Mouse (Mus musculus) frontal cortex, postnatal 14 days (tissue): ENCODE data around the gene Atg101.

Source experiments
- DNase-seq, 2 experiments: peaks; one replicate each; pipeline ENCODE4 v3.0.0; 2022; ENCODE audit warnings: low spot score in 2 of 2

Atg101 gene

GRCm38 (mm10) chr15:101255842-101256462, 28.1 kb upstream of the Atg101 start:
- DNase-seq = no peak

- DNase-seq = no peak
These were observed 27.4 kb upstream of the Atg101 start for GRCm38 (mm10) chr15:101256463-101257206.

- DNase-seq = no peak
These were observed 25.7 kb upstream of the Atg101 start for GRCm38 (mm10) chr15:101258420-101258819.

DNA sequence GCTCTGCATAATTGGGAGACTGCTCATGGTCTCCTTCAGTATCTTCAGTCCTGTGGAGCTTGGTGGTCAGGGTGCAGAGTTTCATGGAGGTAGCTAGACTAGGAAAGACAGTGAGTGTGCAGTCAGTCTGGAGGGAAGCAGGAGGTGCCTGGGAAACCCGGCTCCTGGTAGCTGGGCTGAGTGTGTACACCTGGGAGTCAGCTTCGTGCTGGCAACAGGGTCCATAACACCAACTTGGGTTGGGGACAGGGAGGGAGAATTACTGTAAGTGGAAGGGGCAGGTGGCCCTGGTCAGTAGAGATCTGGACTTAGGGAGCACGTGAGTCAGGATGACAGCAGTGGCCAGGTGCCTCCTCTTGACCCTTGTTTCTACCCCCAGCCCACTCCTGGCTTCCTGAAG, 24.1 kb upstream of the Atg101 start:
- DNase-seq = no peak

GRCm38 (mm10) chr15:101260387-101260786, 23.7 kb upstream of the Atg101 start:
- no peak for DNase-seq

DNA sequence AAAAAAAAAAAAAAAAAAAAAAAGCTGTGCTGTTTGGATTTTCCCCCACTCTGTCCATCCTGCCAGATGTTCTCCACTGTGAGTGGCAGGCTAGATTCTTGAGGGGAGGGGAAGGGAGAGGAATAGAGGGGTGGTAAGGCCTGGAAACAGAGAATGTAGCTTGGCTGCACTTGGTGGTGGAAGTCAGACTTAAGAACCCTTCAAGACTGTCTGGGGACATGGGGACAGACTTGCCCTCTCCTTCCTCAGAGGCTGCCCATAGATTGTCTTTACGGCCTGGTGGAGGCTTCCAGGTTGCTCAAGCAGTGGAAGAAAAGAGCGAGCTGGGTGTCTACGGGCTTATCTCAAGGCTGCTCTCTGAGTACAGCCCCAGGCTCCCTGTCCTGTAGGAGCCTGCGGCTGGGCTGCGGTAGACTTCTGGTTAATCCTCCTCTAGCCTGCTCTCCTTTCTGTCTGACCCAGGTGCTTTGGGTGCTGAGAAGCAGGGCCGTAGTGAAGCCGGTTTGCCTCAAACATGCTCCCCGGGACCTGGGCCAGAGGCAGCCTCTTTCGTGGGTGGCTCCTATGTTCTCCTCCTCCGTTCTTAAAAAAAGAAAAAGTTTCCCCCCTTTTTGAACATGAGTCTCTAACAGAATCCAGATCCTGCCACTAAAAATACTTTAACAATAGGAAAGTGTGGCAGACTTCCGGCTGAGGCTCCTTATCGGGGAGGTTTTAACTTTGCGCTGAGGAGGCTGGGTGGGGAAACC, 23.0 kb upstream of the Atg101 start:
- no peak for DNase-seq

- DNase-seq = no peak
These were observed 21.6 kb upstream of the Atg101 start for GRCm38 (mm10) chr15:101262502-101262901.

DNA sequence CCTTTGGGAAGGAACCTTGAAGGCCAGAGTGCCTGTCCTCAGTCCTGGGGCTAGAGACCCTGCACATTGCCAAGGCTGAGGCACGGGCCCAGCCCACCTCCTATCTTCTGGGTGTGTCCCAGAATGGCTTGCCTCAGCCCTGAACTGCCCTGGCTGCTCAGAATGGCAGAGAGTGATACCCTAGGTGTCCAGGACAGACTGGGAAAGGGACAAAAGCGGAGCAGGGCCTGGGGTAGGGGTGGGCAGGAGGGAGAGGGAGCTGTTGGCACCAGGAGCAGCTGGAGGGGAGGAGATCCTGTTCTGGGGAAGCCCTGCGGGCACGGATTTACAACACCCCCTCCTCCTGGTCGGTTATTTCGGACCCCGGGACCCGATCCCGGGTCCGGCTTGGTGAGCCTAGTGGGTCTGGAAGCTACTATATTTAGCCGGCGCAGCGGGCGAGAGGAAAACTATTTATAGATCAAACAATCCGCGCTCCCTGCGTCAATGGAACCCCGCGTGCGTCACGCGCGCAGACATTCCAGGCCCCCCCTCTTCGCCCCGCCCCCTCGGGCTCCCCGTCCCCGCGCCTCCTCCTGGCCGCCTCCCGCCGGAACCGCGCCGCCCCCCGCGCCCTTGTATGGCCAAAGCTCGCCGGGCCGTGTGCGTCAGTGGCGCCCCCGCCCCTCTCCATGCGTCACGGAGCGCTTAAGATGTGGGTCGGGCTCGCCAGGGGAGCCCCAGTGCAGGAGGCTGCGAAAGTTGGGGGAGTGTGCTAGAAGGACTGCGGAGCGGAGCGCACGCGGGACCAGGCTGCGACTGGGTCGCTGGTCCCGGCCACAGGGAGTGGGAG, 17.7 kb upstream of the Atg101 start:
- DNase-seq = peak; percentile 84 to 88

DNA sequence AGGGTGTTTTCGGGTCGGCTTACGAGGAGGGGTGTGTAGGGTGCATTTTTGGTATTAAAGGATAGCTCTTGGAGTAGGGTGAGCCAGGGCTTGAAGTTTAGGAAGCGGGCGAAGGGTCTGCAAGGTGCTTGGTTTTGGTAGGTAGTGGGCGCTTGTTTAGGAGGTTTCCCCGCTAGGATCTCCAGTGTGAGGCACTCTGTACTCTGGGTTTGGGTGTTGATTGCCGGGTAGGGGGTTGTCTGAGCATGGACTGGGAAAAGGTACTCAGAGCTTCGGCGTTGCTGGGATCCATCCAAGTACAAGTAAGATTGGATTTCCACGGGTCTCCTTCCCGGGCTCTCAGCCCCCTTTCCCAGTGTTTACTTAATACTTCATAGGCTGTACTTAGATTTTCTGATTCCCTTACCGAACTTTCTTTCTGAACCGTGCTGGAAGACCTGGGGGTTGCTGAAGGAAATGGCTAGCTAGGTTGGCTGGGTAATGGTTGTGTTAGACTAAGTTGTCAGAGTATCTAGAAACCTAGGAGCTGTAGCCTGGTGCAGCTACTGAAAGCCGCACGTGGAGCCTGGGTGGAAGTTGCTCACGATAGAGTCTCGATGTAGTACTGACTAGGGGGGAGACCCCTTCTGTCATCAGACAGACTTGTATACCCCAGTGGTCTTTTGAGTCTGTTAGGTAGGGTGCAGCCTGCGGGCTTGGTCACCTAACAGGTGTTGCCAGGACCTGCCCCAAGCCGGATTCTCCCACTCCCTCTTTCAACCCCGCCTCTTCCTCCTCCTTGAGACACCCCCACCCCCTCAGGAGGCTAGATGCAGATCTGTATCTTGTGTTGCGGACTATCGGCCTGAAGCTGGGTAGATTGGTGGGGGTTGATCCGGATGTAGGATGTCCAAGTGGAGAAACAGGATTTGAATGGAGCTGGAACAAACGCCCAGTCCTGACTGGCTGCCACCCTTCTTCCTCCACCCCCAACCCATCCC, 16.7 kb upstream of the Atg101 start:
- DNase-seq = no peak

DNA sequence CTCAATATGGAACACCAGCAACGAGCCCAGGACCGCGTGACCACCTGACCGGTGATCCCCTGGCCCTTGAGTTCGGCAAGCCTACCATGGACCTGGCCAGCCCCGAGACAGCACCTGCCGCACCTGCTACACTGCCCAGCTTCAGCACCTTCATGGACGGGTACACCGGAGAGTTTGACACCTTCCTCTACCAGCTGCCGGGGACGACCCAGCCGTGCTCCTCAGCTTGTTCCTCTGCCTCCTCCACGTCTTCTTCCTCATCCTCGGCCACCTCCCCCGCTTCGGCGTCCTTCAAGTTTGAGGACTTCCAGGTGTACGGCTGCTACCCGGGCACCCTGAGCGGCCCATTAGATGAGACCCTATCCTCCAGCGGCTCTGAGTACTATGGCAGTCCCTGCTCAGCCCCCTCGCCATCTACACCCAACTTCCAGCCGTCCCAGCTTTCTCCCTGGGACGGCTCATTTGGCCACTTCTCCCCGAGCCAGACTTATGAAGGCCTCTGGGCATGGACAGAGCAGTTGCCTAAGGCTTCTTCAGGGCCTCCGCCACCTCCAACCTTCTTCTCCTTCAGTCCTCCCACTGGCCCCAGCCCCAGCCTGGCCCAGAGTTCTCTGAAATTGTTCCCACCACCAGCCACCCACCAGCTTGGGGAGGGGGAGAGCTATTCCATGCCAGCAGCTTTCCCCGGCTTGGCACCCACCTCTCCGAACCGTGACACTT, 13.8 kb upstream of the Atg101 start:
- DNase-seq = no peak

- no peak for DNase-seq
These were observed 13.0 kb upstream of the Atg101 start for GRCm38 (mm10) chr15:101271107-101271506.

DNA sequence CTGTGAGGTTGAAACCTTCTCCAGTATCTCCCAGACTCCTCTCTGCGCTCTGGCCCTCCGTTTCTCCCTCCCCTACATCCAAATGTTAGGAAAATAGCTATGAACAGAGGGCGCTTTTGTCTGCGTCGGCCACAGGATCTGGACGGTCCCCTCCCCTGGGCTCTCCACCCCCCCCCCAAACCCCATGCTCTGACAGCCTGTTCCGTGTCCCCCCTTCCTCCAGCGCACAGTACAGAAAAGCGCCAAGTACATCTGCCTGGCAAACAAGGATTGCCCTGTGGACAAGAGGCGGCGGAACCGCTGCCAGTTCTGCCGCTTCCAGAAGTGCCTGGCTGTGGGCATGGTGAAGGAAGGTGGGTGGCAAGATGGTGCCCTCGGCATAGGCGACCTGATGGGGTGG, 12.6 kb upstream of the Atg101 start:
- no peak for DNase-seq

DNA sequence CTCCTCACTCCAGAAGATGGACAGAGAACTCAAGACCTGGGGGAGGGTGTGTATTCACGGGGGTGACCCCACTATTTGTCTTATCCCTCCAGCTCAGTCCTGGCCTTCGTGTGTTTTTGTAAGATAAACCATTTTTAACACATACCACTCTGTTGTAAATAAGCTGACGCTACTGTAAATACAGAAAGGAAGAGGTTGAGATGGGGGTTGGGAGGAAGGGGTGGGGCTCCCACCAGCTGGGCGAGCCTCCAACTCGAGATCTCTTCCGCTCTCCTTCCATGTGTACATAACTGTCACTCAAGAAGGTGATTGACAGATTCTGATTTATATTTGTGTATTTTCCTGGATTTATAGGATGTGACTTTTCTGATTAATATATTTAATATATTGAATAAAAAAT, 9.7 kb upstream of the Atg101 start:
- DNase-seq = no peak

DNA sequence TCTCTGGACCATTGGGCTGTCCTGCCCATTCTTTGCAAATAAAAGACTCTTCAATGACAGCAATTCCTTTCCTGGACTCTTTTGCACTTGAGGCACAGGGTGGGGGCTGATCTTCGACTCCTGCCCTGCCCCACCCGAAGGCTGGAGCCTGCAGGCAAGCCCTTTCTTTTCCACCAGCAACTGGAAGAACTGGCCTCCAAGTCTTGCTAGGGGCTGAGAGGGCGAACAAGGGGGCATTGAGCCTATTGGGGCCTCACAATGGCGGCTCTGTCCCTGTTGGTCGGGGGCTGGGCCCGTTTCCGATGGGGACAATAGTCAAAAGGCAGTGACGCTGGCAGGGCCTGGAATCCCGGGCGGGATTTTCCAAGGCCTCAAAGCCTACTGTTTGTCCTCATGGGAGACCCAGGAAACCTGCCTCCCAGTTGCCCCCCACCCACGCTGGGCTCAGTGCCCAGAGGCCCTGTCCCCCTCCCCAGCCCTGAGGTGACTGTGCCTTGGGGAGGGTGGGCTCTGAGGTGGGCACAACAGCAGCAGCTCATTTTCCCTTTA, 6.6 kb upstream of the Atg101 start:
- peak in 1 of 2 experiments; percentile 57 for DNase-seq

DNA sequence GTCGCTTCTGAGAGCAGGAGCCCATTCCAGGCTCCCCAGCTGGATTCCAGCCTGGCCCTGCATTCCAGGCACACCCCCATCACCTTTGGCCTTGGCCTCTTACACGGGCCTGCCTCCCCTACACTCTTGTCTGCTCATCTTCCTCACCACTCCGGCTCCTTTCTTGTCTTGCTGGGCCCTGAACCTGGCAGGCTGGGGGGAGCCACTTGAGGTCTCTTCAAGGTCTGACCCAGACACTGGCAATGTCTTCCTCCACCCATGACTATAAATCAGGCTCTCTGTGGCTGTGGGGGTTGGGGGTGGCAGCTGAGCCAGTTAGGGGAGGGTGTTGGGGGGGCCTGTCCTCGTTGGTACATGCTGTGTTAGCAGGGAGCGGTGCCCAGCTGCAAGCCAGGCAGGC, 5.5 kb upstream of the Atg101 start:
- DNase-seq = no peak

DNA sequence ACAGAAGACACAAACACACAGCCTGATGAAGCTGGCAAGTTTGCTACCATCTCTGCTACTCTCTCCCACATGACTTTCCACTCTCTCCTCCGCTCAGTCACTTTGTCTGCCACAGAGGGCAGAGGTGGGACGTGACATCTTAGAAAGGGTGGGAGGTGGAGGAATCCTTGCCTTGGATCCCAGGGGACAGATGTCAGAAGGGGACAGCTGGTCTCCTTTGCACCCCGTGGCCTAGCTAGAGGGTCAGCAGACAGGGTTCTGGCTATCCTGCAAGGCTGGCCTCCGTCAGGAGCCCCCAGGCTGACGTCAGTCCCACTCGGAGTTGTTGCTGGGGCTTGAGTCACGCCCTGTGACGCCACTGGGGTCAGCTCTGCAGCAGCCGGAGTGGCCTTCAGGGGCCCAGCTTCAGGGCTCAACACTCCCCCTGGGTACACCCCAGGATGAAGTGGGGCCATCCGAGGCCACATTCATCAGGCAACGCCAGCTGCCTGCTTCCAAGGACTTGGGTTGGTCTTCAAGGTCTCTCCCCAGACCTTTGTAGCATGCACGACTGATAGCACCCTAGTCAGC, 4.6 kb upstream of the Atg101 start:
- no peak for DNase-seq

GRCm38 (mm10) chr15:101282471-101282870, 1.6 kb upstream of the Atg101 start:
- no peak for DNase-seq

- DNase-seq = peak in 1 of 2 experiments; percentile 56
These were observed 725 bp upstream of the Atg101 start for GRCm38 (mm10) chr15:101283183-101283910.
